Mouse (Mus musculus) adrenal gland, adult 8-10 months (tissue): ENCODE measurements around the gene Pdc. TPM values are rescaled to one million over a fixed set of nuclear protein-coding genes. Genes with fewer than 3 reads are reported as not detected.
"Not testable (repeated sequence)": the region's sequence is repeated elsewhere in the genome, so short reads cannot be mapped to it uniquely, and the experiment has no call there.

ENCODE experiments used
- DNase-seq: peaks from one replicate; pipeline ENCODE4 v3.0.0; 2022
- total RNA-seq, 4 experiments: library from RNA; stranded (reverse); gene quantifications; 2 replicates each; pipeline ENCODE4 v1.2.4; 2022

The Pdc gene
- total RNA-seq, result not detected

- DNase-seq, result no peak
These were observed at the start of gene Pdc for GRCm38 (mm10) chr1:150319205-150319604. Gene Pdc, plus strand, starts transcription at chr1:150319417.

DNA sequence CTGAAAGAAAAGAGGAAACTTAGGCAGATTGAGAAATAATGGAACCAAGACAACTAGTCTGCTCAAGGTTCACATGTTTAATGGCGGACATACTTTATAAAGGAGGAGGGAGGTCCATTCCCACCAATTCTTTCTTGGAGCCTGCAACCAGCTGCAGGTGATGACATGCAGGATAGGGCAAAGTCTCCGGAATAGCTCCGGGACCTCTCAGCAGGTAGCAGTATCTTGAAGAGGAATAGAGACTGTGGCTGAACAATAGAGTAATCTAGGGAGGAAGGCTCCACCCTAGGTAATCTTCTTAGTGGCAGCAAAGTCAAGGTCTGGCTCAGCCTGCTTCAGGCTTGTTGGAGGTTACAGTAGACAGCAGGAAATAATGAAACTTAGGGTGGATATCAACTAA, 25.2 kb upstream of the Pdc start:
- not testable (repeated sequence) for DNase-seq

DNA sequence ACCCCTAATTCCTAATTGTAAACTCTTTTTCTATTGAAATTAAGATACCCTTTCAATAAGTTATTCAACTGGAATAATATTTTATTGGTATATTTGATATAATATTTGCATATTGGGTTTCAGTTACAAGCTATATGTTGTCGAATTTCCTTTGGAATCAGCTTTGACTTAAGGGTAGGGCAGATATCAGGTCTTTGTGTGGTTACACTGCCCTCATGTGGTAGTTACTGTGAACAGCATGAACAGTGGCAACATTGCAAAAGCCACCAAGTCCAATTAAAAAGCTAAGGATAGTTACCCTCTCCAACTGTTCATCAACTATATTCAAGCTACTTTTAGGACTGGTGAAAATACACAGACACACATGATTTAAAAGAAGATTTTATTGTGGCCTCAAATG, 11.6 kb upstream of the Pdc start:
- no peak for DNase-seq

DNA sequence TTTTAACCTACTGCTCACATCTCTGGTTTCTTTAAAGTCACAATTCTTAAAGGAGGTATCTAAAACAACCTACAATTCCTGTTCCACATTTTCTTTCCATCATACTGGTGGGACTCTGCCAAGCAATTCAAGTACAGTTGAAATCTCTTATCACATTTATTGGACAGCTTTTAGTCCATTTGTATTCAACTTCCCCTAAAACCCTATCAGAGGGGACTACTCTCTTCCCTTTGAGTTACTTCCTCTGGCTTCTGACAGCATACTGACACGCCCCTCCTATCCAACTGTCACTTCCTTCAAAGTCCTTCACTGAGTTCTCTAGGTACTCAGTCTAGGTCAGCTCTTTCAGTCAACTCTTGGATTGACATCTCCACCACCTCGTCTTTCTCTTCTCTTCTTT, 15.9 kb downstream of the Pdc start:
- no peak for DNase-seq

DNA sequence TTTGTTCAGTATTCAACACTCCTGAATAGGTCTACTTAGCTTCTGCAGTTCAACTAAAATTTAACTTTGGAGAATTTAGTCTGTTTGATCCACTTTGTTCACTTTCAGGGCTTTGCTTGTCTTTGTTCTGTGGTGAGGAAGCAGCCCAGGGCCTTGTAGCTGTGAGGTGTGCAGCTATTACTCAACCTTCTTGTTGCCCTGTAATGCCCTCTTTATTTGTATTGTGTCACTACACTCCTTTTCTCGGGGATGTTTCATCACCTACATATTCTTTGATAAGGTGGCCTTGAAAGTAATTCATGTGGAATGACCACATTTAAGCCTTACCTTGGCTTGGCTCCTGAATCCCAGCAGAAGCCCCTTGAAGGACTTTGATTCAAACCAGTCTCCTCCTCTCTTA, 41.6 kb downstream of the Pdc start:
- DNase-seq, result no peak

DNA sequence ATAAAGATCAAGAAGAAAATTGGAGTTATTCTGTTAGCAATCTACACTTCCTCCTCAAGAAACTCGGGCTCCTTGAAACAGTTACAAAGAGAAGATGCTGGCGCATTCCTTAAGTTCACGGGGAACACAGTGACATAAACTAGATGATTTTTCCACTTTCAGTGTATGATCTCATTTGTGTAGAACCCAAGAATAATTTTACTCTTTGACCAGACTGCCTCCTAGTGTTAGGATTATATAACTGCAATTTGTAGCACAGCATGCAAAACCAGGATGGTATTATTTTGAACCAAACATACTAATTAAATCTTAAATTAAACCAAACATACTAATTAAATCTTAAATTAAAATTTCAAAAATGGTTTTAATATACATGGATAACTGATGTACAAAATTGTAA, 53.7 kb downstream of the Pdc start:
- no peak for DNase-seq

GRCm38 (mm10) chr1:150374247-150374646, 55.0 kb downstream of the Pdc start:
- DNase-seq, result no peak

Other genes starting within 250 kb of the Pdc start
- 1 to 10 TPM in 1 of 4 experiments, under 1 TPM in 3; 0.41 to 1.5 (median 0.69) TPM for gene Ptgs2, start 219.4 kb upstream of the Pdc start, total RNA-seq
- gene Tpr, start 73.4 kb downstream of the Pdc start, total RNA-seq, result 100 to 1,000 TPM; 101 to 136 (median 117) TPM
- 10 to 100 TPM; 47.0 to 58.8 (median 50.4) TPM for gene Odr4, start 73.7 kb downstream of the Pdc start, total RNA-seq
- 1 to 10 TPM; 2.6 to 6.2 (median 3.9) TPM for gene Prg4, start 146.7 kb downstream of the Pdc start, total RNA-seq